Mouse (Mus musculus) ovary, postnatal 14 days (tissue): ENCODE measurements at regions not wholly inside any gene's neighbourhood (a gene's known extent, or its start where the extent isn't known, plus 50 kb on each side); places are given as distances from the start of the nearest gene placed in this dataset.

ENCODE experiments used
- DNase-seq: peaks from one replicate; pipeline ENCODE4 v3.0.0; 2022; ENCODE audit warnings: low spot score

DNA sequence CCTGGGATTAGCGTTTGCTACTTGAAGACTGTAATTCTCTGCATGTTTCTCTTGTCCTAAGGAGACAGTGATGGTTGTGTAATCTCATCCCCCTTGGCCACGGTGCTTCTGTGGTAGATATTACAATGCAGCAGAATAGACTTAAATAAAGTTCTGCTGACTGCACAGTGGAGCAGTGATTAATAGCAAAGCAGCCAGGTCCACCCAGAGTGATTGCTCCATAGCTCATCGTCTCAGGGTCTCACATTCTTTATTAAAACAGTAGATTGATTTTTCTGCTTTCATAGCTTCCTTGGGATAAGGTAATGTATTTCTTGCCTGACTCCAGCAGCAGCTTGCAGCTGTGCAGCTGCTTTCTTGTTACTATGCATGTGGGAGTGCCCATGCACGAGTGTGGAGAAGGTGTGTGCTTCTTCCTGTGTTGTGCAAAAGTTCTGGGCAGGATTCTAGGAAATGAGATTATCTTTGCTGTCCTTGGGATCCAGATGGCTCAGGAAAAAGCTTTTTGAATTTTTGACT lies 169.9 kb upstream of the Plppr1 start:
- no peak for DNase-seq

DNA sequence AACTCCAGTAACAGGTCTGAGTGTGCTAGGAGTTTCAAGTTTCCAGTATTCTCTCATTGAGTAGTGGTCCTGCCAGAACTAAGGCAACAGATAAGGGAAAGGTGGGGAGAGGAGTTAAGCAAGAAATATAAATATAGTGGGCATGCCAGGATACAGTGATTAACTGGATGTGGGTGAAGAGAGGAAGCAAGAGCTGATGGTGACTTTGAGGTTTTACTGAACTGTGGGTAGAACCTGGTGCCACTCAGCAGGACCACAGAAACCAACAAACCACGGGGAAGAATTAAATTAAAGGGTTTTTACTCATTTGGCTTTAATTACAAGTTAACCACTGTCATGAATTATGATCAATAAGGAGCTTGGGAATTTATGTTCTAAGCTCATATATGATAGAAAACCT lies 154.5 kb upstream of the Plppr1 start:
- no peak for DNase-seq

DNA sequence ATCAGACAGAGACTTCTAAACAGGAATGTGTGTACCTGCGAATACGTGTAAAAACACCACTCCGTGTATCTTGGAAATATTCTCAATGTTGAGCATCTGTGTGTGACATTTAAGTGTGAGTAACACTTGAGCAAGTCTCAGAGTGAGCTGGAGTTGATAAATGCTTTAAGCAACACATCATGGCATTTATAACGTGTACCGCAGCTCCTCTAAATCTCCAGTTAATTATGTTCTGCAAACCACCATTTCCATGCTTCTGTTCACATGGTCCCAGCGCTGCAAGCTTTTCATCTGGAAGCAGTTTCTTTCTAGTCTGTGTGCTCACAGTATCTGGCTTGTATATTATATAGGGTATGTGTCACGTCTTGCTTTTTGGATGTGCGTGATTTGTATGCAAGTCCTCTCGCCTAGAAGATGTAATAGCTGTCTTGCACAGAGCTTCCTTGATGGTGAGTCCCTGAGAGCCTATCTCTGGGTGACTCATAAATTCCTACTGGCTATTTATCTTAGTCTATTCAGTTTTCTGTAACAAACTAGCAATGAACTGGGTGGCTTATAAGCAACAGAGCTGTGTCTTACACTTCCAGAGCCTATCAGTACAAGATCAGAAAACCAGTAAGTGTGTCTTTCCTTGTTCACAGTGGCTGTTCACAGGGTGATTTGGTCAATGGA lies 153.7 kb upstream of the Plppr1 start:
- no peak for DNase-seq

DNA sequence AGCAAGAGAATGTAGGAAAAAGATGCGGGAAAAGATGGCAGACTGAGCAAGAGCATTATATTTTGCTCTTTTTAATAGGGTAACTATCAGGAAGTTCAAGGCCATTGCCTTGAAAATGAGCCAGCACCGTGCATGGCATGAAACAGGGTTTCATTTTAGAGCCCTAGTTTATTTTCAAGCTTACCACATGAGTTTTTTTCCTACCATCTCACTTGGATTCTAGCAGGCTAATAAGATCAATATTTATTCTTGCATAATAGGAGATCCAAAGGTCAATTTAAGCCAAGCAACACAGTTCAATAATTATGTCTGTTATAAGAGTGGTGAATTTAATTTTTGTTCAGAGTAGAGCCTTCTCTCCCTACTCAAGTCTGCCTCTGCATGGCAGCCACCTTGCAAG lies 149.9 kb upstream of the Plppr1 start:
- DNase-seq = no peak

DNA sequence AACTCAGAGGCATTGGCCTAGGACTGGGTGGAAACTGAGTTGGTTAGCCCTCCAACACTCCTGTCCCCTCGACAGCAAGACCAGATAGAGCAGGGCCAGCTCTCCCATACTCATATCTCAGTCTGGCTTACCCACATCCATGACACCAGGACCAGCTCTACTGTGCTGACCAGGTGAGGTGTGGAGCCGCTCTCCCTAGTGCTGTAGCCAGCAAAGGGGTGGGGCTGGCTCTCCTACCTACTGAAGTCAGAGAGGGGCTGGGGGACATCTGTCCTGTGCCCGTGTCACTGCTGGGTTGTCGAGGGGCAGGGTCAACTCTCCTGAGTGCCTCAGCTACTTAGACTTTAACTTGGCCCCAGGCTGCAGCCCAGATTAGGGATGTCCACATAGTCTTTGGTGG lies 145.8 kb upstream of the Plppr1 start:
- DNase-seq = no peak

DNA sequence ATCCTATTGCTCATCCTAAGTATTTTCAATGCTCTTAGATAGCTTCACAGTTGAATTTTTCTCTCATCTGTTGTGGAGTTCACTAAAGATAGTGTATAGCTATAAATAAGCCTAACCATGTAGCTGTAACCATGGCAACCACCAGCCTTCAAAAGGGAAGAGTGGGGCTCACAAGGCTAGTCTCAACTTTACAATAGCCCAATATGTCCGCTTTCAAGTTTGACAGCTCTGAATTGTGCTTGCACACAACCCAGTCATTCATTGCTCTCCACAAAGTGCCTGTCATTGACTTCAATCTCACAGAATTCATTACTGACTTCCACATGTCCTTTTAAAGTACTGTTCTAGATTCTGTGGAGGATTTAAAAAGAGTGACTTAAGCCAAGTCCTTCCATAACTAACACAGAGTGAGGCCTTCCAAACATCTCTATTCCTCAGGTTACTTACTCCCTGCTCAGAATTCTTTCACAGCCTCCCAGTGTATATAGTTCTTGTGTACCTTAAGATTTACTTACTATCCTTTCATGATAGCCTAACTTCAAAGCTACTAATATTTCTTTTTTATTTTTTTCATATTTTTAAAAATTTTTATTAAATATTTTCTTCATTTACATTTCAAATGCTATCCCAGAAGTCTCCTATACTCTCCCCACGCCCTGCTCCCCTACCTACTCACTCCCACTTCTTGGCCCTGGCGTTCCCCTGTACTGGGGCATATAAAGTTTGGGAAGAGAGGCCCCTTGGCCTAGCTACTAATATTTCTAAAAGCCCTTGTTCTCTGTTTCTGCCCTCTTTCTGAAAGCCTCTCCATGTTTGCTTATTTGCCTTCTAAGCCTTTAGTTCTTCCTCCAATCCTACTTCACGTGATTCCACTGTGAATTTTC lies 134.3 kb upstream of the Plppr1 start:
- no peak for DNase-seq

DNA sequence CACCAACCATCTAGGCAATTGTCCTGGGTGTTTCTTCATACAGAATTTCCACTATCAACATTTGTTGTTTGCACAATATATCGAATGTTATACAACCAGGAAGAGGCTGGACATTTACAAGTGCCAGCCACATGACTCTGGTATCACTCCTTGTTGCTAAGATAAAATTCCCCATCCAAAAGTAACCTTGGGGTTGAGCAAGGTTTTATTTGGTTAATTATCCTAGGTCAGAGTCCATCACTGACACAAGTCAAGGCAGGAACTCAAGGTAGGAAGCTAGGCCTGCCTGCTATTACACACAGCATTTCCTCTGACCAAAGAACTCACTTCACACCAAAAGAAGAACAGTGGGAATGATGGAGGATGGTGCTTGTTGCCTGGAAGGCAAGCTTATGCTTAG lies 120.7 kb upstream of the Plppr1 start:
- DNase-seq = no peak

DNA sequence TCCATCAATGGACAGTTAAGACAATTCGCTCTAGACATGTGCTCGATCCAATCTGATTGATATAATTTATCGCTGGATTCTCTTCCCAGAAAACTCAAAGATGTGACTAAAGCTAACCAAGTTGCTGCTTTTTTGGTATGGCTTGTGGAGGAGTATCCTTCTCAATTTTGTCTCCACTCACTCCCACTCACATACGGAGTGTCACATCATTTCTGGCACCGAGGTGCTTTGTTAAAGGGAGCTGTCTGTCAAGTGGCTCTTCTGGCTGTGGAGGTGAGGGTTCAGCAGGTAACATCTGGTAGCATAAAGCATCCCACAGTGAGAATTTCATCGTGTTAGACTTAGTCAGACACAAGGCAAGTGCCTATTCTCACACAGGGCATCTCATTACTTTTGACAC lies 120.2 kb upstream of the Plppr1 start:
- no peak for DNase-seq

DNA sequence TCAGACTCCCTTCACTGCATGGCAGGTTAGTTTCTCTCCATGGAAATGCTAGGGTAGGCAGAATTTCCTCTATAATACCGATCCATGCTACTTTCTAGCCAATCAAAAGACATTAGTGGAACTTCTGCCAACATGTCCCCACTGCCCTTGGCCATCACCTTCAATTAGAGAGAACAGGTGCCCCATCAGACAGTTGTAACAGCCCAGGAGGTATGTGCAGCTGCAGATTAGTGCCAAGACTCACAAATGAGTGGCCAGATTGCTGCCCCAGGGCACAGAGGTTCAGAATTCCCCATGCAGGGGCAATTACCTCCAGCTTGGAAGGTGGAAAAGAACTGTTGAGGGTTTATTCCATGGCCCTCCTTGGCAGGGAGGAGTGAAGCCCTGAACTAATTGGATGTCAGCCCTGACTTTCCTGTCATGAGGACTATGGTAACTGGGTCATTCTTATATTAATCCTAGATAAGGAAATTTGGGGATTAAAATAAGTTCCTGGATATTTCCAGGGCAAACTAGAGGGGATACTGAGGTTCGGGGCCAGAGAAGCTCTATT lies 113.7 kb upstream of the Plppr1 start:
- DNase-seq = no peak

DNA sequence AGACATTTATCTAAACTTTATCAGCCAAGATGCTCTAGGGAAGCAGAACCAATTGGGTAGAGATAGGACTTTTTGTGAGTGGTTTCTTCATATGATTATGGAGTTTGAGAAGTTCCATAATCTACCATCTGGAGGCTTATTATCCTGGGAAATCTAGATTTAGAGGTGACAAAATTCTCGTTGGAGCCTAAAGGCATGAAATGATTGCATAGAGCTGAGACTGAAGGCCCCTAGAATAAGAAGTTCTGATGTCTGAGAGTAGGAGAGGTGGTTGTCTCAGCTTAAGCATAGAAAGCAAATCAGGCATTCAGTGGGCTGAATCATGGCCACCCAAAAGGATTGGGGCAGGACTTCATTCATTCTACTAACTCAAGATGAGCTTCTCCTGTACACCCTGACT lies 106.1 kb upstream of the Plppr1 start:
- DNase-seq = no peak

DNA sequence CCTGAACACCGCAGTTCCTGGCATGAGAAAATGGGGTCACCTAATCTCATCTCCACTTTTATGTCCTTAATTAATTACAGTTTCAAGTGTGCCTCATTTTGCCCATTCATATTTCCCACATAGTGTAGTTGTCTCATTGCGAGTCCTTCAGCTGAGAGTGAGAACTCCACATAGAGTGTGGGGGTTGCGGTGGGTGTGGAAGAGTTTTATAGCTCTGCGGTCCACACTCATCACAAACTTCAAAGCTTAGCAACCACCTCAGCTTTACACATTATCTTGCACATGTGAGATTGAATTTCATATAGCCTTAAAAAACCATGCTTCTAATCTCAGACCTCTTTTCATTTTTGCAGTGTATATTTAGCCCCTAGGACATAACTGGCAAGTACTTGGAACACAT lies 83.3 kb upstream of the Plppr1 start:
- no peak for DNase-seq

DNA sequence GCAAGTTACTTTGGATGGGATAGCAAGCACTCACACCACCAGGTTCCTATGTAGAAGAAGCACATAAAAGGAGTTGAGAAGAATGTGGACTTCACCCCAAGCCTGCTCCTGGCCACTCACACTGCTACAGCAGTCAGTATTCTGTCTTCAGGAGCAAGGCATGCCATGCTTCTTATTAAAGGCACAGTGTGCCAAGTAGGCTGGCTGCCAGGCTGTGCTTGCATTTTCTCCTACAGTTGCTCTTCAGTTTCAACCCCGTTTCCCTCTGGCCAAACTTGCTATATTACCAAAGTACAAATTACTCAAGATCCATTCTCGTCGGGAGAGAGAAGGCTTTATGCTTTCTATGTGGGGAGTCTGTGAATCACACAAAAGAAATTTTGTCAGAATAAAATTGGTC lies 67.1 kb upstream of the Plppr1 start:
- DNase-seq = no peak
